Mouse (Mus musculus): ENCODE data around the gene Alg12.
"Not testable (repeated sequence)": the region's sequence is repeated elsewhere in the genome, so short reads cannot be mapped to it uniquely, and the experiment has no call there.

DNA sequence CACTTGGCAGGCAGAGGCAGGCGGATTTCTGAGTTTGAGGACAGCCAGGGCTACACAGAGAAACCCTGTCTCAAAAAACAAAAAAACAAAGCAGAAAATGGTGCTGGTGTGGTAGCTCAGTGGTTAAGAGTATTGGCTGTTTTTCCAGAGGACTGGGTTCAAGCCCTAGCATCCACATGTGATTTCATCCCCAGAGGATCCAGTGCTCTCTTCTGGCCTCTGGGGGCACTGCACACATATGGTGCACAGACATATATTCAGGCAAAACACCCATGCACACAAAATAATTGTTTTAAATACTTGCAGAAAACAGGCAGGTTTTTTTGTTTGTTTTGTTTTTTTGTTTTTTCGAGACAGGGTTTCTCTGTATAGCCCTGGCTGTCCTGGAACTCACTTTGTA lies 53.0 kb downstream of the Alg12 start:
- TF ChIP-seq CTCF (IDR thresholded peaks at IDR 0.05; ENCODE audit: extremely low read depth, insufficient read depth, insufficient read length, insufficient replicate concordance); POLR2A (IDR thresholded peaks at IDR 0.05; ENCODE audit: low read depth, low read length): not testable (repeated sequence)

All from spleen, adult 2 months (tissue).